Mouse (Mus musculus) cerebellum, adult 9-10 months (tissue): ENCODE measurements around the gene Atad5.

Source experiments
- DNase-seq: peaks from one replicate; pipeline ENCODE4 v3.0.0; 2022

Atad5 gene

DNA sequence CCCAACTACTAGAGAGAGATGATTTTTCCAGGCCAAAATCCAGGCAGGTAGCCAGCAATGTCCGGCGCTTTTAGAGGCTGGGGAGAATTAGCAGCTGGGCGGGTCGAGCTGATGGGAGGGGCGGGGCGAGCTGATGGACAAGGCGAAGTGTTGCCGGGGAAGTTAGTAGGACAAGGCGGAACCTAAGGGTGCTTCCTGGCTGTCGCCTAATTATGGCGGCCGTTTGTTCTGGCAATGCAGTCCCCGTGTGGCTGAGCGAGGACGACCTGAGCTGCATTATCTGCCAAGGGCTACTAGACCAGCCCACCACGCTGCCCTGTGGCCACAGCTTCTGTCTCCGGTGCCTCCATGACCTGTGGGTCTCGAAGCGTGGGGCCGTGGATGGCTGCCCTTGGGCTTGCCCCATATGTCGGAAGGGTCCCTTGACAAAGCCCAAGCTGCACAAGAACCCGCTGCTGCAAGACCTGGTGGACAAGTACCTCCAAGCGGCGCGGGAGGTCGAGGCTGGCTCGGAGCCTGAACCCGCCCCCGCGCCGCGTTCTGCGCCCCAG lies 94.6 kb downstream of the Atad5 start, which contains the start of gene Rnf135:
Rnf135 (plus strand) TSS at position 147 of the 551 bp plus-strand sequence.
- DNase-seq: peak; percentile 90

DNA sequence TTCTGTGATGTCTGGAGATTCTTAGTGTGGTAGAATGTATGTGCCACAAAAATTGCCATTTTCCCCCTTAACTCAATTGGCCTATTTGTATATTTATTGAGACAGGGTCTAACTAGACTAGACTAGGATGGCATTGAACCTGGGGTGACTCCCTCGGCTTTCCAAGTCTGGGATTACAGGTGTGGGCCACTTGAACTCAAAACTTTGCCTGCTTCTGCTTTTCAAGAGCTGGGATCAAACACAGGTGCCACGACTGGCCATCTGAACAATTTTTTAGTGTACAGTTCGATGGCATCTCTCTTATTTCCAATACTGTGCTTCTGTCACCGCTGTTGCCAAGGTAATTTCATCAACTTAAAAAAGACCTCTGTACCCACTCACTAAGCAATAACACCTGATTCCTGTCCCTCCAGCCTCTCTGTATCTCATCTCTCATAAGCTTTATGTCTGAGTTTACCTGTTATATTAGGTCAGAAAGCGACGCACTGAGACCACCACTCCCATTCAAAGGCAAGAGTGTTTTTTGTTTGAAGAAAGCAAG lies 95.4 kb downstream of the Atad5 start:
- DNase-seq: no peak
